Mouse (Mus musculus): ENCODE data around the gene Ccdc146. TPM values are rescaled to one million over a fixed set of nuclear protein-coding genes. Genes with fewer than 3 reads are reported as not detected.

Gene Ccdc146
- polyA plus RNA-seq, 1 experiment from 2014 or later, result 0.36 TPM

GRCm38 (mm10) chr5:21395205-21395840 is 29.2 kb downstream of the Ccdc146 start:
- H3K4me1 ChIP-seq (ENCODE audit: control insufficient read depth, insufficient read depth, low read length), result no peaks in the 10 kb centered on the region
- H3K4me2 ChIP-seq (ENCODE audit: low read length), result no peak overlapping the region
- no peaks in the 10 kb centered on the region for H3K9me3 ChIP-seq (ENCODE audit: control insufficient read depth, low read length)
- no peak overlapping the region for H3K4me3 ChIP-seq (replicated peaks; ENCODE audit: low read depth, low read length)
- DNase-seq, result no peak
- H3K27ac ChIP-seq (replicated peaks; ENCODE audit: low read depth, low read length), result no peak overlapping the region
- H3K9ac ChIP-seq (replicated peaks; ENCODE audit: low read length), result no peak overlapping the region
- 54% methylated on average over 7 of the region's 7 CpGs for WGBS
- H3K36me3 ChIP-seq (ENCODE audit: control insufficient read depth, insufficient read depth, low read length), result no peaks in the 10 kb centered on the region
- no peaks in the 10 kb centered on the region for H3K27me3 ChIP-seq (ENCODE audit: control insufficient read depth, insufficient read depth, low read length)
- ATAC-seq (ENCODE audit: low FRiP score, low TSS enrichment), result no peak

- H3K9me3 ChIP-seq (ENCODE audit: control insufficient read depth, low read length), result no peaks in the 10 kb centered on the region
- H3K4me3 ChIP-seq (replicated peaks; ENCODE audit: low read depth, low read length), result no peak overlapping the region
- 84% methylated on average over 2 of the region's 2 CpGs for whole genome bisulfite sequencing
- DNase-seq (no peak), ATAC-seq (ENCODE audit: low FRiP score, low TSS enrichment) (no peak)
- no peak overlapping the region for H3K4me2 ChIP-seq (ENCODE audit: low read length)
- no peak overlapping the region for H3K27ac ChIP-seq (replicated peaks; ENCODE audit: low read depth, low read length)
- H3K9ac ChIP-seq (replicated peaks; ENCODE audit: low read length), result no peak overlapping the region
- no peaks in the 10 kb centered on the region for H3K4me1 ChIP-seq (ENCODE audit: control insufficient read depth, insufficient read depth, low read length)
- no peaks in the 10 kb centered on the region for H3K36me3 ChIP-seq (ENCODE audit: control insufficient read depth, insufficient read depth, low read length)
- no peaks in the 10 kb centered on the region for H3K27me3 ChIP-seq (ENCODE audit: control insufficient read depth, insufficient read depth, low read length)
Observed at GRCm38 (mm10) chr5:21394562-21394961, 29.9 kb downstream of the Ccdc146 start.

- H3K27me3 ChIP-seq (ENCODE audit: control insufficient read depth, insufficient read depth, low read length), result no peaks in the 10 kb centered on the region
- no peaks in the 10 kb centered on the region for H3K9me3 ChIP-seq (ENCODE audit: control insufficient read depth, low read length)
- DNase-seq (no peak), ATAC-seq (ENCODE audit: low FRiP score, low TSS enrichment) (no peak)
- no peak overlapping the region for H3K9ac ChIP-seq (replicated peaks; ENCODE audit: low read length)
- H3K27ac ChIP-seq (replicated peaks; ENCODE audit: low read depth, low read length), result no peak overlapping the region
- no peak overlapping the region for H3K4me3 ChIP-seq (replicated peaks; ENCODE audit: low read depth, low read length)
- no peaks in the 10 kb centered on the region for H3K36me3 ChIP-seq (ENCODE audit: control insufficient read depth, insufficient read depth, low read length)
- WGBS, result 50% methylated on average over 13 of the region's 13 CpGs
- no peaks in the 10 kb centered on the region for H3K4me1 ChIP-seq (ENCODE audit: control insufficient read depth, insufficient read depth, low read length)
- H3K4me2 ChIP-seq (ENCODE audit: low read length), result no peak overlapping the region
Observed at GRCm38 (mm10) chr5:21391616-21392384, 32.7 kb downstream of the Ccdc146 start.

- no peak for DNase-seq
- H3K9me3 ChIP-seq (ENCODE audit: control insufficient read depth, low read length), result no peaks in the 10 kb centered on the region
- H3K27ac ChIP-seq (replicated peaks; ENCODE audit: low read depth, low read length), result no peak overlapping the region
- 83% methylated on average over 4 of the region's 4 CpGs for WGBS
- H3K36me3 ChIP-seq (ENCODE audit: control insufficient read depth, insufficient read depth, low read length), result no peaks in the 10 kb centered on the region
- no peak for ATAC-seq (ENCODE audit: low FRiP score, low TSS enrichment)
- H3K4me3 ChIP-seq (replicated peaks; ENCODE audit: low read depth, low read length), result no peak overlapping the region
- no peaks in the 10 kb centered on the region for H3K27me3 ChIP-seq (ENCODE audit: control insufficient read depth, insufficient read depth, low read length)
- H3K4me2 ChIP-seq (ENCODE audit: low read length), result no peak overlapping the region
- H3K9ac ChIP-seq (replicated peaks; ENCODE audit: low read length), result no peak overlapping the region
- no peaks in the 10 kb centered on the region for H3K4me1 ChIP-seq (ENCODE audit: control insufficient read depth, insufficient read depth, low read length)
Observed at GRCm38 (mm10) chr5:21388855-21389254, 35.6 kb downstream of the Ccdc146 start.

- Histone ChIP-seq H3K9me3 (ENCODE audit: control insufficient read depth, low read length) (no peaks in the 10 kb centered on the region), H3K4me1 (ENCODE audit: control insufficient read depth, insufficient read depth, low read length) (no peaks in the 10 kb centered on the region), H3K27ac (replicated peaks; ENCODE audit: low read depth, low read length) (no peak overlapping the region), H3K27me3 (ENCODE audit: control insufficient read depth, insufficient read depth, low read length) (no peaks in the 10 kb centered on the region), H3K9ac (replicated peaks; ENCODE audit: low read length) (no peak overlapping the region), H3K36me3 (ENCODE audit: control insufficient read depth, insufficient read depth, low read length) (no peaks in the 10 kb centered on the region), H3K4me2 (ENCODE audit: low read length) (no peak overlapping the region), H3K4me3 (replicated peaks; ENCODE audit: low read depth, low read length) (no peak overlapping the region)
- DNase-seq (no peak), ATAC-seq (ENCODE audit: low FRiP score, low TSS enrichment) (no peak)
Observed at GRCm38 (mm10) chr5:21387340-21387739, 37.1 kb downstream of the Ccdc146 start.

- Histone ChIP-seq H3K4me2 (ENCODE audit: low read length) (no peak overlapping the region), H3K4me3 (replicated peaks; ENCODE audit: low read depth, low read length) (no peak overlapping the region), H3K36me3 (ENCODE audit: control insufficient read depth, insufficient read depth, low read length) (no peaks in the 10 kb centered on the region), H3K9ac (replicated peaks; ENCODE audit: low read length) (no peak overlapping the region), H3K4me1 (ENCODE audit: control insufficient read depth, insufficient read depth, low read length) (no peaks in the 10 kb centered on the region), H3K9me3 (ENCODE audit: control insufficient read depth, low read length) (no peaks in the 10 kb centered on the region), H3K27me3 (ENCODE audit: control insufficient read depth, insufficient read depth, low read length) (no peaks in the 10 kb centered on the region), H3K27ac (replicated peaks; ENCODE audit: low read depth, low read length) (no peak overlapping the region)
- no peak for DNase-seq
- WGBS, result 95% methylated on average over 4 of the region's 4 CpGs
- ATAC-seq (ENCODE audit: low FRiP score, low TSS enrichment), result no peak
Observed at GRCm38 (mm10) chr5:21386432-21386831, 38.0 kb downstream of the Ccdc146 start.

GRCm38 (mm10) chr5:21384976-21385375 is 39.5 kb downstream of the Ccdc146 start:
- WGBS, result 95% methylated on average over 9 of the region's 9 CpGs
- no peak overlapping the region for H3K9ac ChIP-seq (replicated peaks; ENCODE audit: low read length)
- no peaks in the 10 kb centered on the region for H3K27me3 ChIP-seq (ENCODE audit: control insufficient read depth, insufficient read depth, low read length)
- no peaks in the 10 kb centered on the region for H3K4me1 ChIP-seq (ENCODE audit: control insufficient read depth, insufficient read depth, low read length)
- no peak for DNase-seq
- ATAC-seq (ENCODE audit: low FRiP score, low TSS enrichment), result no peak
- H3K36me3 ChIP-seq (ENCODE audit: control insufficient read depth, insufficient read depth, low read length), result no peaks in the 10 kb centered on the region
- no peaks in the 10 kb centered on the region for H3K9me3 ChIP-seq (ENCODE audit: control insufficient read depth, low read length)
- H3K4me2 ChIP-seq (ENCODE audit: low read length), result no peak overlapping the region
- no peak overlapping the region for H3K27ac ChIP-seq (replicated peaks; ENCODE audit: low read depth, low read length)
- no peak overlapping the region for H3K4me3 ChIP-seq (replicated peaks; ENCODE audit: low read depth, low read length)

GRCm38 (mm10) chr5:21384252-21384960 is 40.1 kb downstream of the Ccdc146 start:
- Histone ChIP-seq H3K27me3 (ENCODE audit: control insufficient read depth, insufficient read depth, low read length) (no peaks in the 10 kb centered on the region), H3K4me3 (replicated peaks; ENCODE audit: low read depth, low read length) (no peak overlapping the region), H3K36me3 (ENCODE audit: control insufficient read depth, insufficient read depth, low read length) (no peaks in the 10 kb centered on the region), H3K9me3 (ENCODE audit: control insufficient read depth, low read length) (no peaks in the 10 kb centered on the region), H3K9ac (replicated peaks; ENCODE audit: low read length) (no peak overlapping the region), H3K27ac (replicated peaks; ENCODE audit: low read depth, low read length) (no peak overlapping the region), H3K4me2 (ENCODE audit: low read length) (no peak overlapping the region), H3K4me1 (ENCODE audit: control insufficient read depth, insufficient read depth, low read length) (no peaks in the 10 kb centered on the region)
- DNase-seq (no peak), ATAC-seq (ENCODE audit: low FRiP score, low TSS enrichment) (no peak)
- WGBS, result 83% methylated on average over 13 of the region's 13 CpGs

All from midbrain, embryonic 14.5 days (tissue).